Mouse (Mus musculus) pancreas, adult 10 weeks (tissue): Measurements from ENCODE around the gene Zkscan14. TPM values are rescaled to one million over a fixed set of nuclear protein-coding genes. Genes with fewer than 3 reads are reported as not detected.

Experiments
- polyA plus RNA-seq: library from polyadenylated mRNA; stranded (reverse); fragments of 350-450 nt; fragmentation: Illumina TruSeq; extraction: RNeasy Lipid Tissue Mini Kit (QIAGEN cat#74804); gene quantifications from one replicate; pipeline ENCODE4 v1.2.3, GENCODE M21; 2015; ENCODE audit warnings: low read depth, low replicate concordance; ENCODE audit not compliant: insufficient read depth

Zkscan14 gene
- polyA plus RNA-seq: 2.5 TPM

DNA sequence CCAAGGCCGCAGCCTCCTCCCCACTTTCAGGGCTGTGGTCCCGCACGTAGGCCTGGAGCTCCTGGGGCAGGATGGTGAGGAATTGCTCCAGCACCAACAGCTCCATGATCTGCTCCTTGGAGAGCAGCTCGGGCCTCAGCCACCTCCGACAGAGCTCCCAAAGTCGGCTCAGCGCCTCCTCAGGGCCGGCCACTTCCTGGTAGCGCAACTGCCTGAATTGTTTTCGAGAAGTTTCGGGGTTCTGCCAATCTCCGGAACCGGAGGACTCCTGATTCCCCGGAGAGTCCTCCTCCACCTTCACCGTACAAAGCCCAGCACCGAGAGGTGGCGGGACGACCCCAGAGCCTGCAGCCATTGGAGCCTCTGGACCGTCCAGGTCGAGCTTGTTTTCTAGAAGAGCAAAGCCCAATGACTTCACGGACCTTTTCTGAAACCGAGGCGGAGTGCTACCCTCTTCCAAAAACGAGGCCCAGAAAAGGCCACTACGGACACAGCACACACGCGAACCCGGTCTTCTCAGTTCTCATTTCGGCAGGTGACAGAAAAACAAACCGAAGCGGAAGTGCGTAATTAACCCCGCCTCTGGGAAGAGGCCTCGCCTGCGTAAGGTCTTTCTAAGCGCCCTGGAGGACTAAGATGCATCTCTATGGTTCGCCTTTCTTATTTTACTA is at the start of gene Zkscan14:
Gene Zkscan14 (minus strand): TSS at position 548 of the 671 bp plus-strand sequence.

DNA sequence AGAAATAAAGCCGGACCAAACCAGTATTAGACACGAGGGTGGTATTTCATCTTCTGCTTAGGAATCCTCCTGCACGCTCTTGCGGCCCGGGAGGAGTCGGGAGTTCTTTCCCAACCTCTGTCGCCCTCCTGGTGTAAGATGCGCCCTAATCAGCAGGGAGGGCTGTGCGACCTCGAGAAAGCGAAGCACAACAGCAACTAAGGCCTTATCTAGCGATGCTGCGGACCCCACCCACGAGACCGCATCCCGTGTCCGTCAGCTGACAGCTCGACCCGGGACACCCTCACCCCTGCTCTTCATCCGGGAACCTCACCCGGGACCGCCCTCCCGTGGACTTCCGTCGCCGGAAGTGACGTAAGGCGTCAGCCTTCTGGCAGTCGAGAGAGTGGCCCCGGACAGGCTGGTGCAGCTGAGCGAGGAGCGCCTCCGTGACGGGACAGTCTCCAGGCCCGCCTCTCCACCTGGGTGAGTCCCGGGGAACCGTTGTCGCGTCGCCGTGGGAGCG is 29.8 kb upstream of the Zkscan14 start, which contains the start of gene Zfp655:
Gene Zfp655 (plus strand): TSS at position 349 of the 505 bp plus-strand sequence.

DNA sequence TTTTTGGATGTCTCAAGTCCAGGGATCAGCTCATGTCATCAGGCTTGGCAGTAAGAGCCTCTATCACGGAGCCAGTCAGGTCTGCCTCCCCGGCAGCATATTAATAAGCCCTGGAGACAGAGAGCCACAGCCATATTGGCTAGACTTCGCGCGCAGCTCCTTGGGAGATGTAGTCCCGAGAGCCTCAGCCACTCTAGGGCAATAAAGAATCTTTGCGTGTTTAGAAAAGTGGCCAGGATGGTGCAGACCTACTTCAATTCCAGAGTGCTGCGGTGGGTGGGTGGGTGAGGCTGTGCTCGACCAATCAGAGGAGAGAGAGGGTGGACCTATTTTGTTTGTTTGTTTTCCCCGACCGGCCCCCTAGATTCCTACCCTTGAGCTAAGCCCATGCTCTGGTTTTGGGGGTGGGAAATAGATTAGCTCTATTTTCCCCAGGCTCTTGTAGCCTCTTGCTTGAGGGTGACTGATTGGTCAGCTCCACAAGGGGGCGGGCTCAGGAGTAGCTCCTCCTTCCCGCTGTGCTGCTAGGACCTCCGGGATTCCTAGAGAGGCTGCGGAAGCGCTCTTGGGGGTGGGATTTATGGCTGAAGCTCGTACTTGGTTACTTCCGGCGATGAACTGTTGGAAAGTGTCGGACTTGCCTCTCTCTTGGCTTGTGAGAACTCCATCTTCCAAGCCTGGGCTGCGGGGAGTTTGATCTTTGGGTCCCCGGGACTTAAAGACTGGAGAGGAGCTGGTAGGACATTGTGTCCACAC is 2.4 kb upstream of the Zkscan14 start, which contains the start of gene Zkscan5:
Gene Zkscan5 (plus strand): TSS at position 627 of the 756 bp plus-strand sequence.

DNA sequence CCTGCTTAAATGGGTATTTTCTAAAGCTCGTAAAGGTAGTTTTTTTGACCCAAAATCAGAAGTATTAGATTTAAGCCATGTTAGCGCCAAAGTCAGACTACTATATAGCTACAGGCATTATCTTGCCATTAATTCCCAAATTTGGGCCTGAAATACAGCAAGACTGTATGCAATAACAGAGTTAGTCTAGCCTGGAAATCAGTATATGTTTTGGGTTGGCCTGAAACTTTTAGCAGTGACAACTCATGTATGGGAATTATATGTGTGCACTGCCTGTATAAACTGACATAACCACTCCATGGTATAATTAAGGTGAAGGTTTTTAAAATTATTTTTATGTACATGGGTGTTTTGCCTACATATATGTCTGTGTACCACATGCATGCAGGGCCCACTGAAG is 9.7 kb downstream of the Zkscan14 start, which contains the start of gene Atp5j2:
Gene Atp5j2 (minus strand): TSS at position 101 of the 400 bp plus-strand sequence.

DNA sequence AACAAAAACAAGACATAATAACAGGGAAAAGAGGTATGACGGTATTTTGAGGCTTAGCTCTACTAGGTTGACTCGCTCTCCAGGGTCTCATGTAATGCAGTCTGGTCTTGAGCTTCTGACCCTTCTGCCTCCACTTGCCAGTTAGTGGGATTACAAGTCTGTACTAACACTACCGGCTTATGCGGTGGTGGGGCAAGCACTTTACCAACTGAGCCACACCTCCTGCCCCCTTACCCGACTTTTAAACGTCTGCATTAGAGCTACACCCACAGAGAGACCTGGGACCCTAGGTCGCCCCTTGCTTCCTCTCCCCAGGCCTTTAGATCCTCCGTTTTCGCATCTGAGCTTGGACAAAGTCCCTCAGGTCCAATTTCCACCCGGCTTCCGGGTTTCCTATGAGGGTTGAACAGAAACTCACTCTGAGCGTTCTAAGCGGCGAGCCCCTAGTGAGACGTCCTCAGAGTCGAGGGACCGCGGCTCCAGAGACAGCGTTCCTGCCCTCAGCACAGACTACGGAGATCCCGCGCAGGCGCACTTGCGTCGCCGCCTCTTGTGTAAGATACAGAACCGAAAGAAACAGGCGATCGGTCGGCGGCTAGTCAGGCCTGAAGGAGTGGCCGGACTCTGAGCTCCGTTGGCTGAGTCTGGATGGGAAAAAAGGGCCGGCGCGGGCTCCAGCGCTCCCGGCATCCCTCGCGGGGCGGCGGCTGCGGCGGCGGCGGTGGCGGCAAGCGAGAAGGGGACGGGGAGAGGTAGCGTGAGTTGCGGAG is 34.9 kb downstream of the Zkscan14 start, which contains the start of the genes Ptcd1 and Cpsf4:
Gene Ptcd1 (minus strand): TSS at position 573 of the 770 bp plus-strand sequence.
Gene Cpsf4 (plus strand): TSS at position 678 of the 770 bp plus-strand sequence.

Other genes starting within 250 kb of the Zkscan14 start
- 4.0 TPM for gene Smurf1, start 236.0 kb downstream of the Zkscan14 start, polyA plus RNA-seq
- gene Gm4871, start 169.1 kb downstream of the Zkscan14 start, polyA plus RNA-seq: not detected
- gene 1700018F24Rik, start 158.9 kb downstream of the Zkscan14 start, polyA plus RNA-seq: not detected
- gene Arpc1a, start 118.0 kb downstream of the Zkscan14 start, polyA plus RNA-seq: 31.6 TPM
- gene Kpna7, start 117.8 kb downstream of the Zkscan14 start, polyA plus RNA-seq: not detected
- 38.1 TPM for gene Arpc1b, start 87.7 kb downstream of the Zkscan14 start, polyA plus RNA-seq
- gene Pdap1, start 61.6 kb downstream of the Zkscan14 start, polyA plus RNA-seq: 18.3 TPM
- gene Bud31, start 61.5 kb downstream of the Zkscan14 start, polyA plus RNA-seq: 34.4 TPM
- 2.6 TPM for gene Ptcd1, start 34.8 kb downstream of the Zkscan14 start, polyA plus RNA-seq
- gene Cpsf4, start 34.7 kb downstream of the Zkscan14 start, polyA plus RNA-seq: 6.4 TPM
- 85.2 TPM for gene Atp5j2, start 9.8 kb downstream of the Zkscan14 start, polyA plus RNA-seq
- gene Zkscan5, start 2.7 kb upstream of the Zkscan14 start, polyA plus RNA-seq: 2.7 TPM
- 4.7 TPM for gene Zfp655, start 29.8 kb upstream of the Zkscan14 start, polyA plus RNA-seq
- 1.8 TPM for gene Zscan25, start 78.6 kb upstream of the Zkscan14 start, polyA plus RNA-seq
- gene Cyp3a57, start 143.4 kb upstream of the Zkscan14 start, polyA plus RNA-seq: not detected